Comparison of ENCODE assay signal across 10 mouse cellular contexts in genomic region chr13:36221897-36222296, GRCm38 (mm10).
DNase-seq lines count a peak whose midpoint lies in the region; ATAC-seq and TF ChIP-seq lines count a peak whose summit lies in the region.
"Had no signal": no experiment of that assay in that cellular context is flagged by ENCODE, and none has a peak within 500 bp of the region (broad histone marks: within the 10 kb centered on the region; RNA-seq: fewer than 3 reads in every experiment).

No protein-coding gene starts in this region.

- H3K9ac ChIP-seq in lung, embryonic 14.5 days, result no peak overlapping the region
- H3K9ac ChIP-seq: heart, embryonic 12.5 days; neural tube, embryonic 13.5 days had no signal

- no peak for ATAC-seq in lung, embryonic 14.5 days (ENCODE audit: insufficient read depth)
- 0 out of 2 replicates have a peak, but pooled peaks have one; percentile 32 for ATAC-seq in common myeloid progenitor, adult 5-6 weeks (replicated peaks; ENCODE audit: low read depth, poor library complexity, severe bottlenecking)

- no peak for DNase-seq in gastrocnemius, adult 2 months
- no peak for DNase-seq in gastrocnemius, postnatal 14 days
- DNase-seq in lung, embryonic 14.5 days, result peak; percentile 33
- no peak for DNase-seq in lung, adult 18-20 months
- peak; percentile 13 for DNase-seq in MN1 (ENCODE audit: low spot score)
- DNase-seq in adrenal gland, adult 2 months, result no peak
- DNase-seq: adrenal gland, postnatal 10 days had no signal

- WGBS in lung, embryonic 14.5 days, result 81% methylated on average over 1 of the region's 1 CpGs

- H3K36me3 ChIP-seq in lung, embryonic 14.5 days (ENCODE audit: insufficient read depth), result no peaks in the 10 kb centered on the region
- H3K36me3 ChIP-seq: heart, embryonic 12.5 days; neural tube, embryonic 13.5 days had no signal

- H3K9me3 ChIP-seq in lung, embryonic 14.5 days (ENCODE audit: low read depth, low read length), result no peaks in the 10 kb centered on the region
- H3K9me3 ChIP-seq: heart, embryonic 12.5 days; neural tube, embryonic 13.5 days had no signal

- H3K4me2 ChIP-seq in lung, embryonic 14.5 days, result no peak overlapping the region
- H3K4me2 ChIP-seq: heart, embryonic 12.5 days; neural tube, embryonic 13.5 days had no signal

- no peaks in the 10 kb centered on the region for H3K27me3 ChIP-seq in lung, embryonic 14.5 days (ENCODE audit: insufficient read depth, low read length)
- H3K27me3 ChIP-seq: heart, embryonic 12.5 days; neural tube, embryonic 13.5 days had no signal

- no peaks in the 10 kb centered on the region for H3K4me1 ChIP-seq in lung, embryonic 14.5 days (ENCODE audit: insufficient read depth)
- H3K4me1 ChIP-seq: heart, embryonic 12.5 days; neural tube, embryonic 13.5 days had no signal

- intact Hi-C loops in gastrocnemius, adult 2 months (cut with DNase I), result no loop called here
- intact Hi-C loops in gastrocnemius, postnatal 14 days (cut with DNase I; ENCODE audit: low total_unique reads), result no loop called here

- H3K4me3 ChIP-seq in gastrocnemius, adult 2 months, result no peak overlapping the region
- no peak overlapping the region for H3K4me3 ChIP-seq in lung, embryonic 14.5 days (ENCODE audit: low read depth, low read length)
- H3K4me3 ChIP-seq: heart, embryonic 12.5 days; neural tube, embryonic 13.5 days had no signal

- TF ChIP-seq CTCF in gastrocnemius, adult 2 months (IDR thresholded peaks at IDR 0.05), result peak; percentile 44
- peak; percentile 47 for TF ChIP-seq CTCF in lung, embryonic 14.5 days (IDR thresholded peaks at IDR 0.05; ENCODE audit: low read depth)

- no peak overlapping the region for H3K27ac ChIP-seq in gastrocnemius, adult 2 months
- no peak overlapping the region for H3K27ac ChIP-seq in lung, embryonic 14.5 days (ENCODE audit: low read depth)
- H3K27ac ChIP-seq: neural tube, embryonic 13.5 days had no signal

Comparison
In these comparisons a context has a peak if more than half of its experiments do, and no peak if none do; other contexts are left out.
1. DNase-seq: peak in lung, embryonic 14.5 days (single experiment) and MN1 (single experiment); none in gastrocnemius, adult 2 months (single experiment), gastrocnemius, postnatal 14 days (single experiment), lung, adult 18-20 months (0 of 2) and adrenal gland, adult 2 months (single experiment).